Mouse (Mus musculus) heart, embryonic 14.5 days (tissue): ENCODE data around the gene Smtn. TPM values are rescaled to one million over a fixed set of nuclear protein-coding genes. Genes with fewer than 3 reads are reported as not detected.

ENCODE experiments used
- ATAC-seq: fragments of 200-750 bp; cut with Nextera tagmentation; 2 replicates; pipeline ENCODE4 v1.8.0; 2017; ENCODE audit warnings: low read depth, moderate TSS enrichment; ENCODE audit not compliant: insufficient number of reproducible peaks, insufficient read depth, low FRiP score
- H3K27ac ChIP-seq, 2 experiments: fragments of 200-500 bp in 1 of 2; fragments of 300-500 bp in 1 of 2; sonication (generic) in 1 of 2; replicated peaks in 1 of 2; 2 replicates each; pipeline ENCODE4 v1.5.1; 2012 to 2014; ENCODE audit warnings: low read depth in 2 of 2, low read length in 2 of 2, control low read depth in 1 of 2, mild to moderate bottlenecking in 1 of 2, mixed read lengths in 1 of 2; ENCODE audit not compliant: control insufficient read depth in 1 of 2, insufficient read depth in 1 of 2
- H3K27me3 ChIP-seq: fragments of 300-500 bp; sonication (generic); 2 replicates; pipeline ENCODE4 v1.6.1; 2014; ENCODE audit warnings: mild to moderate bottlenecking, low read length, control low read depth; ENCODE audit not compliant: control insufficient read depth, insufficient read depth
- H3K36me3 ChIP-seq: fragments of 300-500 bp; sonication (generic); 2 replicates; pipeline ENCODE4 v1.6.1; 2014; ENCODE audit warnings: mild to moderate bottlenecking, control low read depth, low read length, mixed read lengths; ENCODE audit not compliant: control insufficient read depth, insufficient read depth
- H3K4me1 ChIP-seq, 2 experiments: fragments of 200-500 bp in 1 of 2; fragments of 300-500 bp in 1 of 2; sonication (generic) in 1 of 2; 2 replicates each; pipeline ENCODE4 v1.6.1; 2012 to 2014; ENCODE audit warnings: low read length in 2 of 2, control low read depth in 1 of 2, mixed read lengths in 1 of 2; ENCODE audit not compliant: control insufficient read depth in 2 of 2, insufficient read depth in 2 of 2
- H3K4me2 ChIP-seq: fragments of 300-500 bp; sonication (generic); 2 replicates; pipeline ENCODE4 v1.6.1; 2014; ENCODE audit warnings: mild to moderate bottlenecking, low read length
- H3K4me3 ChIP-seq, 2 experiments: fragments of 200-500 bp in 1 of 2; fragments of 300-500 bp in 1 of 2; sonication (generic) in 1 of 2; 2 replicates each; pipeline ENCODE4 v1.5.1; 2012 to 2014; ENCODE audit warnings: low read length in 2 of 2, mild to moderate bottlenecking in 2 of 2, control low read depth in 1 of 2, low read depth in 1 of 2, moderate library complexity in 1 of 2; ENCODE audit not compliant: control insufficient read depth in 1 of 2, insufficient read depth in 1 of 2
- H3K9ac ChIP-seq: fragments of 300-500 bp; sonication (generic); 2 replicates; pipeline ENCODE4 v1.6.1; 2014; ENCODE audit warnings: mild to moderate bottlenecking, low read length
- H3K9me3 ChIP-seq: fragments of 300-500 bp; sonication (generic); 2 replicates; pipeline ENCODE4 v1.6.1; 2016; ENCODE audit warnings: low read length, control low read depth; ENCODE audit not compliant: control insufficient read depth
- WGBS: fragments of 180-500 bp; shearing (Covaris S2); extraction: QIAGEN DNeasy Blood & Tissue Kit; methylation state at CpG from one replicate; pipeline ENCODE4 v1.1.7; 2014; 5-methylcytosine and 5-hydroxymethylcytosine counted together
- polyA plus RNA-seq: library from polyadenylated mRNA; unstranded; fragments of >200 nt; fragmentation: Nextera tagmentation; extraction: Ambion mirVana; gene quantifications from 2 replicates; pipeline ENCODE4 v1.2.1, GENCODE M21; 2014

The Smtn gene
- polyA plus RNA-seq, 1 experiment from 2014 or later, result 75.0 TPM

DNA sequence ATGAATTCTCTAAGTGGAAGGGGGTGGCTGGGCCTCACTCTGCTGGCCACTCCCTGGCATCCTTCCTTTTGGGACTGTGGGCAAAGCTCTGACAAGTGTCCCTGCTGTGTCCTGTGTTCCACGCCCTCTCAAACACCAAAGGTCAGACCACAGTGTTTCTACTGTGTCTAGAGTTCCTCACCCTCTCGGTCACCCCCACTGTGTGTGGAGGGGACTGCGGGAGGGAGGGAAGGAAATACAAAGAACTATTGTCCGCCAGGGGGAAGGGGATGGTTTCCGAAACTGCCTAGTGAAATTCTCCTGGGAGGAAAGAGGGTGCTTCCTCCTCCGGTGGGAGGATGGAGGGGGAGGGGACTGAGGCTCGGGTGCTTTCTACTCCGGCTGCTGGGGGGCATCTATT, 5.5 kb downstream of the Smtn start:
- Histone ChIP-seq H3K27me3 (no peaks in the 10 kb centered on the region), H3K9me3 (no peaks in the 10 kb centered on the region), H3K4me1 (peaks cover 18 to 32% of the 10 kb centered on the region in 2 experiments), H3K4me2 (peak overlapping the region; percentile 66), H3K36me3 (peaks cover 54% of the 10 kb centered on the region), H3K9ac (peak overlapping the region; percentile 86; the same call in 1 of the 2 replicates), H3K27ac (peak overlapping the region; percentile 30 to 97; a peak in 3 of 4 replicates), H3K4me3 (peak overlapping the region in 1 of 2 experiments; percentile 64; a peak in 1 of 4 replicates)
- 26% methylated on average over 8 of the region's 8 CpGs for WGBS
- no peak for ATAC-seq

DNA sequence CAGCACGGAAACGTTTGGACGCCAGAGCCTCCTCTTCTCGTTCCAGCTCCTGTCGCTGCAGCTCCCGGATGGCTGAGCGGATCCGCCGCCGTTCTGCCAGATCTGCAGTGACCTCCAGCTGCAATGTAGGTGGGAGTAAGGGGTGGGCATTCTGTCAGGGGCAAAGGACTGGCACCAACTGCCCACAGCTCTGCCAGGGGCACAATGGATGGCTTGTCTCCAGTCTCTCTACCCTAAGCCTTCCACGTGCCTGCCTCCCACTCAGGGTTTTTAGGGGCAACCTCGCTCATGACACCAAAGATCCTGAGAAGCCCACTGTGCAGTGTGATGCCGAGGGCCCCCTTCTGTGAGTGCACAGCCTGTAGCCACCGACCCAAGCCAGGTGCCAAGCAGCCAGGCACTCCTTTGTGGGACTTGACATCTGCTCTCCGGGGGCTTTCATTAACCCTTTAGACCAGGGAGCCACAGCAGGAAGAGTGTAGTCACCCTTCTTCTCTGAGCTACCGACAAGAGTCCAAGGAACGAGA, 6.9 kb downstream of the Smtn start:
- H3K27me3 ChIP-seq, result no peaks in the 10 kb centered on the region
- H3K9me3 ChIP-seq, result no peaks in the 10 kb centered on the region
- H3K4me1 ChIP-seq, result peaks cover 18 to 25% of the 10 kb centered on the region in 2 experiments
- H3K27ac ChIP-seq, result no peak overlapping the region
- no peak overlapping the region for H3K9ac ChIP-seq
- ATAC-seq, result no peak
- peaks cover 69% of the 10 kb centered on the region for H3K36me3 ChIP-seq
- no peak overlapping the region for H3K4me2 ChIP-seq
- no peak overlapping the region for H3K4me3 ChIP-seq
- WGBS, result 92% methylated on average over 17 of the region's 17 CpGs

- Histone ChIP-seq H3K9me3 (no peaks in the 10 kb centered on the region), H3K4me1 (peaks cover 20 to 30% of the 10 kb centered on the region in 2 experiments), H3K9ac (no peak overlapping the region), H3K4me2 (no peak overlapping the region), H3K27me3 (no peaks in the 10 kb centered on the region), H3K36me3 (peaks cover 80% of the 10 kb centered on the region), H3K4me3 (no peak overlapping the region), H3K27ac (no peak overlapping the region)
- WGBS, result 91% methylated on average over 16 of the region's 16 CpGs
- ATAC-seq, result no peak
These were observed 8.1 kb downstream of the Smtn start for GRCm38 (mm10) chr11:3532101-3532931.

DNA sequence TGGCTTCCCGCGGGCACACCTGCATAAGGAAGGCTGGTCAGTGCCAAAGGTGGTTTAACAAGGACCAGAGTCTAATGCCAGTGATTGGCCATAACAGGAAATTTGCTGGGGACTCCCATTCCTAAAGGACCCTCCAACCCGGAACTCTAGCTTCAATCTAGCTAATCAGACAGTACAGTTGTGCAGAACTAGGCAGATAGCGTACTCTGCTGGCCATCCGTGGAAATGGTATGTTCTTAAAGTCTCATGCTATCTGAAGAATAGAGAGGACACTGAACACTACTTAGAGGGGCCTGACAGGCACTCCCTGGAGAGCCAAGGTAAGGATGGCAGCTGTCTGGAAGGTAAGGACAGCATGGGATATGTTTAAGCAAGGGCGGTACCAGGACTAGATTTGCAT, 8.8 kb downstream of the Smtn start:
- WGBS, result 76% methylated on average over 6 of the region's 6 CpGs
- Histone ChIP-seq H3K4me2 (no peak overlapping the region), H3K27me3 (no peaks in the 10 kb centered on the region), H3K9me3 (no peaks in the 10 kb centered on the region), H3K9ac (no peak overlapping the region), H3K4me3 (no peak overlapping the region), H3K36me3 (peaks cover 83% of the 10 kb centered on the region), H3K4me1 (peaks cover 19 to 29% of the 10 kb centered on the region in 2 experiments), H3K27ac (no peak overlapping the region)
- ATAC-seq, result no peak

DNA sequence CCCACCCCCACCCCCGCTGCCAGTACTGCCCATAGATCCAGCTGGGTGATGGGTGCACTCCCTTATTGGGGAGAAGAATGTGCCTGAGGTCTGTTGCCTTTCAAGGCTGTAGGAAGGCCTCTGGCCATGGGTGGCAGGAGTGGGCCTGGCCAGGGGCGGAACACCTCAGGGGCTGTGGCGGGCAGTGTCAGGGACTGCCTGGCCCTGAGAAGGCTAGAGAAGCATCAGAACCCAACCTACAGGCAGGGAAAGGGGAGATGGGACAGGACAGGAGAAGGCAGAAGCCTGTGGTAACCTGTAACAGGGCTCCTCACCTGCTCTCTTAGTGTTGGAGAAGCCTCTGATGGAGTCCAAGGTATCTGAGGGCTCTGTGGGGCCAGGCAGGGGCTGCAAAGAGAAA, 9.7 kb downstream of the Smtn start:
- ATAC-seq, result no peak
- Histone ChIP-seq H3K27me3 (no peaks in the 10 kb centered on the region), H3K4me1 (peaks cover 13 to 30% of the 10 kb centered on the region in 2 experiments), H3K9ac (no peak overlapping the region), H3K36me3 (peaks cover 91% of the 10 kb centered on the region), H3K4me3 (no peak overlapping the region), H3K4me2 (no peak overlapping the region), H3K27ac (no peak overlapping the region), H3K9me3 (no peaks in the 10 kb centered on the region)
- WGBS, result 91% methylated on average over 3 of the region's 3 CpGs

- H3K27ac ChIP-seq, result no peak overlapping the region
- H3K4me1 ChIP-seq, result peaks cover 8 to 25% of the 10 kb centered on the region in 2 experiments
- no peak overlapping the region for H3K9ac ChIP-seq
- no peak overlapping the region for H3K4me3 ChIP-seq
- peaks cover 99% of the 10 kb centered on the region for H3K36me3 ChIP-seq
- no peak for ATAC-seq
- WGBS, result 79% methylated on average over 20 of the region's 20 CpGs
- H3K27me3 ChIP-seq, result no peaks in the 10 kb centered on the region
- no peak overlapping the region for H3K4me2 ChIP-seq
- H3K9me3 ChIP-seq, result no peaks in the 10 kb centered on the region
These were observed 10.7 kb downstream of the Smtn start for GRCm38 (mm10) chr11:3529476-3530252.

GRCm38 (mm10) chr11:3528208-3528607, 12.2 kb downstream of the Smtn start:
- Histone ChIP-seq H3K9ac (no peak overlapping the region), H3K4me3 (no peak overlapping the region), H3K27me3 (no peaks in the 10 kb centered on the region), H3K4me2 (no peak overlapping the region), H3K9me3 (no peaks in the 10 kb centered on the region), H3K36me3 (peaks cover 100% of the 10 kb centered on the region), H3K4me1 (peaks cover 8 to 25% of the 10 kb centered on the region in 2 experiments), H3K27ac (peak overlapping the region in 1 of 2 experiments; percentile 62; a peak in 2 of 4 replicates)
- ATAC-seq, result no peak
- WGBS, result 89% methylated on average over 6 of the region's 6 CpGs
